8 mouse cellular contexts compared by ENCODE assay signal in the genomic region with DNA sequence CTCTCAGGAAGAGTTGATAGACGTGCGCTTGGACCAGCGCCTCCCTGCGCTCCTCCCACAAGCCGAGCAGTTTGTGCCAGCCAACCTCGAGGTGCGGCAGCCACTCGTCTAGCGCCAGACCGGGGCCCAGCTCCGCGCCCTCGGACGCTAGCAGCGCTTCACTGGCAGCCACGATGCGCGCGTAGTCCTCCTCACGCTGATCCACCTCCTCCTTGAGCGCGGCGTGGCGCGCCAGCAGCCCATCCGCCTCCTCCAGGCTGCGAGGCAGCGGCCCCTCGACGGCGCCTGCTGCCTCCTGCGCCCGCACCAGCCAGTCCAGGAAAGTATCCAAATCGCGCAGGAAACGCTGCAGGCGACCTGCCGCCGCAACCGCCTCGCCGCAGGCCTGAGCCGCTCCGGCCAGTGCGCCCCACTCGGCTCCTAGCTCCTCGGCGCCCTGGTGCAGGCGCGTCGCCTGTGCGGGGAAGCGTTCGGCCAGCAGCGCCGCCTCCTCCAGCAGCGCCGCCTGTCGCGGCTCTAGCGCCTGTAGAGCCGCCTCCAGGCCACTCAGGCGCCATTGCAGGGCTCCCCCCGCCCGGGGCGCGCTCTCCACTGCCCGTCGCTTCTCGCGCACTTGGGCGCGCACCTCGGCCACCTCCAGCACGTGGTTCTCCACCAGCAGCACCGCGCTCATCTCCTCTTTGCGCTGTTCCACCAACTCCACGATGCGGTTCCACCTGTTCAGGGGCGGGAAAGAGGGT. TPM values are rescaled to one million over a fixed set of nuclear protein-coding genes. Genes with fewer than 3 reads are reported as not detected.
DNase-seq lines count a peak whose midpoint lies in the region; ATAC-seq and TF ChIP-seq lines count a peak whose summit lies in the region.
"Had no signal": no experiment of that assay in that cellular context is flagged by ENCODE, and none has a peak within 500 bp of the region (broad histone marks: within the 10 kb centered on the region; RNA-seq: fewer than 3 reads in every experiment).

No protein-coding gene starts in this region.

- H3K4me2 ChIP-seq in embryonic facial prominence, embryonic 13.5 days = peak overlapping the region; percentile 43
- peak overlapping the region; percentile 30; the same call in 1 of the 2 replicates for H3K4me2 ChIP-seq in hindbrain, embryonic 13.5 days
- peak overlapping the region; percentile 44 for H3K4me2 ChIP-seq in neural tube, embryonic 12.5 days (replicated peaks)

- WGBS in embryonic facial prominence, embryonic 13.5 days = 7% methylated on average over 75 of the region's 81 CpGs
- 9% methylated on average over 66 of the region's 81 CpGs for WGBS in hindbrain, embryonic 13.5 days
- WGBS in neural tube, embryonic 12.5 days = 6% methylated on average over 81 of the region's 81 CpGs

- H3K9ac ChIP-seq in embryonic facial prominence, embryonic 13.5 days = no peak overlapping the region
- no peak overlapping the region for H3K9ac ChIP-seq in hindbrain, embryonic 13.5 days
- H3K9ac ChIP-seq in neural tube, embryonic 12.5 days = no peak overlapping the region

- H3K4me3 ChIP-seq in layer of hippocampus, adult 2 months = no peak overlapping the region
- H3K4me3 ChIP-seq in embryonic facial prominence, embryonic 13.5 days = peak overlapping the region; percentile 26
- peak overlapping the region; percentile 14; the same call in 1 of the 2 replicates for H3K4me3 ChIP-seq in hindbrain, embryonic 13.5 days
- H3K4me3 ChIP-seq in neural tube, embryonic 12.5 days = peak overlapping the region; percentile 18

- intact Hi-C loops in gastrocnemius, postnatal 14 days (cut with DNase I; ENCODE audit: low total_unique reads) = no loop called here

- H3K4me1 ChIP-seq in embryonic facial prominence, embryonic 13.5 days = peaks cover 24% of the 10 kb centered on the region
- H3K4me1 ChIP-seq in hindbrain, embryonic 13.5 days (replicated peaks) = peaks cover 20% of the 10 kb centered on the region
- H3K4me1 ChIP-seq in neural tube, embryonic 12.5 days = peaks cover 13% of the 10 kb centered on the region

- no peaks in the 10 kb centered on the region for H3K36me3 ChIP-seq in embryonic facial prominence, embryonic 13.5 days
- peaks cover 7% of the 10 kb centered on the region for H3K36me3 ChIP-seq in hindbrain, embryonic 13.5 days
- H3K36me3 ChIP-seq in neural tube, embryonic 12.5 days = no peaks in the 10 kb centered on the region

- peaks cover 95% of the 10 kb centered on the region for H3K27me3 ChIP-seq in embryonic facial prominence, embryonic 13.5 days
- peaks cover 98% of the 10 kb centered on the region for H3K27me3 ChIP-seq in hindbrain, embryonic 13.5 days
- peaks cover 93% of the 10 kb centered on the region for H3K27me3 ChIP-seq in neural tube, embryonic 12.5 days (replicated peaks)

- TF ChIP-seq CTCF in layer of hippocampus, adult 2 months (conservative IDR thresholded peaks at IDR 0.05) = 0 out of 2 replicates have a peak, but pooled peaks have one; percentile 3

- ATAC-seq in embryonic facial prominence, embryonic 13.5 days (ENCODE audit: insufficient number of reproducible peaks, insufficient read depth, low FRiP score, low TSS enrichment, low read depth) = no peak
- ATAC-seq in hindbrain, embryonic 13.5 days (ENCODE audit: low FRiP score) = no peak
- ATAC-seq in neural tube, embryonic 12.5 days (ENCODE audit: low FRiP score, low read depth) = no peak

- DNase-seq in layer of hippocampus, adult 2 months (ENCODE audit: low spot score in 2 of 2) = no peak
- DNase-seq in layer of hippocampus, postnatal 36 days = no peak
- DNase-seq in thymus, postnatal 14 days = no peak
- no peak for DNase-seq in gastrocnemius, postnatal 14 days

- peaks cover 9% of the 10 kb centered on the region; the same call in 1 of the 2 replicates for H3K9me3 ChIP-seq in embryonic facial prominence, embryonic 13.5 days
- H3K9me3 ChIP-seq in hindbrain, embryonic 13.5 days = peaks cover 6% of the 10 kb centered on the region; the same call in 1 of the 2 replicates
- peaks cover 6% of the 10 kb centered on the region; the same call in 1 of the 2 replicates for H3K9me3 ChIP-seq in neural tube, embryonic 12.5 days

- peak overlapping the region; percentile 25; the same call in 1 of the 2 replicates for H3K27ac ChIP-seq in layer of hippocampus, adult 2 months
- H3K27ac ChIP-seq in embryonic facial prominence, embryonic 13.5 days = no peak overlapping the region
- no peak overlapping the region for H3K27ac ChIP-seq in hindbrain, embryonic 13.5 days
- H3K27ac ChIP-seq in neural tube, embryonic 12.5 days = no peak overlapping the region
- H3K27ac ChIP-seq: macrophage had no signal

RNA-seq across cellular contexts. Expression of a gene that starts 43.1 kb away (rescaled TPM):
- 100 to 1,000 TPM; 147 TPM for total RNA-seq in layer of hippocampus, adult 2 months (2021)
- 100 to 1,000 TPM; 132 to 146 TPM for total RNA-seq in layer of hippocampus, postnatal 36 days (2021)
- 0.56 and 0.73 TPM in 2 replicates for polyA plus RNA-seq in embryonic facial prominence, embryonic 13.5 days (2015; fragmentation: Nextera tagmentation; extraction: Ambion mirVana)
- polyA plus RNA-seq in hindbrain, embryonic 13.5 days (2015; fragmentation: Nextera tagmentation; extraction: Ambion mirVana) = 2.2 and 2.6 TPM in 2 replicates
- 1.2 and 1.3 TPM in 2 replicates for polyA plus RNA-seq in neural tube, embryonic 12.5 days (2016; fragmentation: Nextera tagmentation; extraction: Ambion mirVana)
- under 1 TPM; 0.04 to 0.06 TPM for total RNA-seq in gastrocnemius, postnatal 14 days (2021)

RNA-seq across cellular contexts. Expression of a gene that starts 43.4 kb away (rescaled TPM):
- 10 to 100 TPM; 17.5 to 18.1 TPM for total RNA-seq in layer of hippocampus, adult 2 months (2021)
- total RNA-seq in layer of hippocampus, postnatal 36 days (2021) = 10 to 100 TPM; 16.0 to 20.0 TPM
- polyA plus RNA-seq in embryonic facial prominence, embryonic 13.5 days (2015; fragmentation: Nextera tagmentation; extraction: Ambion mirVana) = 46.1 and 52.9 TPM in 2 replicates
- 18.7 and 19.3 TPM in 2 replicates for polyA plus RNA-seq in hindbrain, embryonic 13.5 days (2015; fragmentation: Nextera tagmentation; extraction: Ambion mirVana)
- 21.6 and 23.0 TPM in 2 replicates for polyA plus RNA-seq in neural tube, embryonic 12.5 days (2016; fragmentation: Nextera tagmentation; extraction: Ambion mirVana)
- total RNA-seq in gastrocnemius, postnatal 14 days (2021) = 10 to 100 TPM; 11.8 to 15.9 TPM

RNA-seq across cellular contexts. Expression of a gene that starts 47.2 kb away (rescaled TPM):
- total RNA-seq in layer of hippocampus, adult 2 months (2021) = not detected
- not detected for total RNA-seq in layer of hippocampus, postnatal 36 days (2021)
- not detected in 2 replicates for polyA plus RNA-seq in embryonic facial prominence, embryonic 13.5 days (2015; fragmentation: Nextera tagmentation; extraction: Ambion mirVana)
- polyA plus RNA-seq in hindbrain, embryonic 13.5 days (2015; fragmentation: Nextera tagmentation; extraction: Ambion mirVana) = not detected in 2 replicates
- 0.40 TPM in 1 of 2 replicates, not detected in the other for polyA plus RNA-seq in neural tube, embryonic 12.5 days (2016; fragmentation: Nextera tagmentation; extraction: Ambion mirVana)
- under 1 TPM in 1 of 2 experiments, not detected in 1; 0.90 TPM for total RNA-seq in gastrocnemius, postnatal 14 days (2021)
- polyA plus RNA-seq: macrophage had no signal

RNA-seq across cellular contexts. Expression of a gene that starts 48.6 kb away (rescaled TPM):
- total RNA-seq in layer of hippocampus, adult 2 months (2021) = 10 to 100 TPM; 29.4 to 42.9 TPM
- total RNA-seq in layer of hippocampus, postnatal 36 days (2021) = 10 to 100 TPM; 36.2 to 37.3 TPM
- 61.5 and 70.6 TPM in 2 replicates for polyA plus RNA-seq in embryonic facial prominence, embryonic 13.5 days (2015; fragmentation: Nextera tagmentation; extraction: Ambion mirVana)
- polyA plus RNA-seq in hindbrain, embryonic 13.5 days (2015; fragmentation: Nextera tagmentation; extraction: Ambion mirVana) = 61.8 and 62.5 TPM in 2 replicates
- polyA plus RNA-seq in neural tube, embryonic 12.5 days (2016; fragmentation: Nextera tagmentation; extraction: Ambion mirVana) = 68.6 and 68.9 TPM in 2 replicates
- total RNA-seq in gastrocnemius, postnatal 14 days (2021) = 1 to 10 TPM; 3.5 to 5.3 TPM

Comparison
In these comparisons a context has a peak if more than half of its experiments do, and no peak if none do; other contexts are left out.
1. RNA of a gene that starts 43.1 kb away (total RNA-seq): 147 TPM in layer of hippocampus, adult 2 months and 132 to 146 TPM in layer of hippocampus, postnatal 36 days; 0.04 to 0.06 TPM in gastrocnemius, postnatal 14 days; every median in the first group is over 100 times any median in the second.
2. Peak in every context shown above with its lines, with median percentiles within 50 percentile points of each other: H3K4me2 ChIP-seq.